In the genomic region with DNA sequence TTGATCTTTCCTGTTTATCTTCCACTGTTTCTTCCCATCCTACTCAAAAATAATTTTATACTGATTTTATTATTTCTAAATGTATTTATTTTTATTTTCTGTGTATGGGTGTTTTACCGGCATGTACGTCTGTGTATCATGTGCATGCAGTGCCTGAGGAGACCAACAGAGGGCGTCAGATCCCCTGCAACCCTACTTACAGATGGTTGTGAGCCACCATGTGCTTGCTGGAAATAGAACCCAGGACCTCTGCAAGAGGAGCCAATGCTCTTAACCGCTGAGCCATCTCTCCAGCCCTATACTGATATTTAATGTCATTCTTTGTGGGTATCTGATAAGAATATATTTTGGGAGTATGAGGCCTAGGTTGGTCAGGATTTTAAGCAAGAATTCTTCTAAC, we compare ENCODE assay signal across 11 mouse cellular contexts.
DNase-seq lines count a peak whose midpoint lies in the region; ATAC-seq and TF ChIP-seq lines count a peak whose summit lies in the region.
"Had no signal": no experiment of that assay in that cellular context is flagged by ENCODE, and none has a peak within 500 bp of the region (broad histone marks: within the 10 kb centered on the region; RNA-seq: fewer than 3 reads in every experiment).

No protein-coding gene starts in this region.

- intact Hi-C loops in heart, postnatal 36 days (cut with DNase I) = no loop called here

- no peak for DNase-seq in heart, postnatal 36 days
- DNase-seq in thymus, postnatal 0 days (ENCODE audit: low spot score) = peak; percentile 12
- DNase-seq in thymus, adult 18-20 months = no peak
- no peak for DNase-seq in brain, embryonic 14.5 days (ENCODE audit: low read depth)
- no peak for DNase-seq in midbrain, embryonic 10.5 days (ENCODE audit: low spot score)
- DNase-seq in spleen, postnatal 36 days (ENCODE audit: low spot score in 2 of 2) = no peak

- H3K27ac ChIP-seq in heart, embryonic 16.5 days (ENCODE audit: low read length) = peak overlapping the region; percentile 62
- peak overlapping the region; percentile 49 for H3K27ac ChIP-seq in stomach, embryonic 16.5 days (ENCODE audit: low read length)
- no peak overlapping the region for H3K27ac ChIP-seq in midbrain, embryonic 10.5 days (replicated peaks)
- H3K27ac ChIP-seq: limb, embryonic 13.5 days had no signal

- H3K4me1 ChIP-seq in heart, embryonic 16.5 days (ENCODE audit: control insufficient read depth, insufficient read depth, low read length) = no peaks in the 10 kb centered on the region
- no peaks in the 10 kb centered on the region for H3K4me1 ChIP-seq in stomach, embryonic 16.5 days (ENCODE audit: control insufficient read depth, insufficient read depth, low read length)
- H3K4me1 ChIP-seq in midbrain, embryonic 10.5 days = peaks cover 7% of the 10 kb centered on the region
- H3K4me1 ChIP-seq: limb, embryonic 13.5 days had no signal

- H3K9ac ChIP-seq in heart, embryonic 16.5 days (ENCODE audit: low read length) = no peak overlapping the region
- no peak overlapping the region for H3K9ac ChIP-seq in stomach, embryonic 16.5 days (ENCODE audit: low read length)
- H3K9ac ChIP-seq: limb, embryonic 13.5 days had no signal

- no peaks in the 10 kb centered on the region for H3K36me3 ChIP-seq in heart, embryonic 16.5 days (ENCODE audit: control insufficient read depth, insufficient read depth)
- no peaks in the 10 kb centered on the region for H3K36me3 ChIP-seq in stomach, embryonic 16.5 days (ENCODE audit: control insufficient read depth, insufficient read depth, low read length)
- no peaks in the 10 kb centered on the region for H3K36me3 ChIP-seq in midbrain, embryonic 10.5 days
- H3K36me3 ChIP-seq: heart, embryonic 10.5 days; limb, embryonic 13.5 days had no signal

- no peak for TF ChIP-seq POLR2A in brain, embryonic 14.5 days (IDR thresholded peaks at IDR 0.05; ENCODE audit: borderline replicate concordance, extremely low read depth, insufficient read depth, insufficient read length, poor library complexity, severe bottlenecking)

- 0 out of 2 replicates have a peak, but pooled peaks cover 2% of the 10 kb centered on the region for H3K9me3 ChIP-seq in heart, embryonic 16.5 days (replicated peaks; ENCODE audit: control insufficient read depth, low read length)
- no peaks in the 10 kb centered on the region for H3K9me3 ChIP-seq in stomach, embryonic 16.5 days (replicated peaks; ENCODE audit: control insufficient read depth, low read length)
- no peaks in the 10 kb centered on the region for H3K9me3 ChIP-seq in midbrain, embryonic 10.5 days (replicated peaks)
- H3K9me3 ChIP-seq: heart, embryonic 10.5 days; limb, embryonic 13.5 days had no signal

- 75% methylated on average over 4 of the region's 4 CpGs for WGBS in heart, embryonic 16.5 days
- 84% methylated on average over 4 of the region's 4 CpGs for WGBS in stomach, embryonic 16.5 days
- WGBS in midbrain, embryonic 10.5 days = 84% methylated on average over 4 of the region's 4 CpGs

- no peak overlapping the region for H3K4me2 ChIP-seq in heart, embryonic 16.5 days (ENCODE audit: low read depth, low read length)
- no peak overlapping the region for H3K4me2 ChIP-seq in stomach, embryonic 16.5 days (ENCODE audit: low read depth, low read length)
- H3K4me2 ChIP-seq: limb, embryonic 13.5 days had no signal

- H3K27me3 ChIP-seq in heart, embryonic 16.5 days (ENCODE audit: control insufficient read depth, insufficient read depth, low read length) = peaks cover 3% of the 10 kb centered on the region; the same call in 1 of the 2 replicates
- H3K27me3 ChIP-seq in stomach, embryonic 16.5 days (ENCODE audit: control insufficient read depth, insufficient read depth, low read length) = no peaks in the 10 kb centered on the region
- no peaks in the 10 kb centered on the region for H3K27me3 ChIP-seq in midbrain, embryonic 10.5 days (ENCODE audit: low read depth, poor library complexity, severe bottlenecking)
- H3K27me3 ChIP-seq: limb, embryonic 13.5 days had no signal

- no peak overlapping the region for H3K4me3 ChIP-seq in heart, embryonic 16.5 days (ENCODE audit: low read length)
- no peak overlapping the region for H3K4me3 ChIP-seq in stomach, embryonic 16.5 days (replicated peaks; ENCODE audit: low read length)
- no peak overlapping the region for H3K4me3 ChIP-seq in midbrain, embryonic 10.5 days
- H3K4me3 ChIP-seq: erythroblast, embryonic 14.5 days; heart, embryonic 10.5 days; limb, embryonic 13.5 days had no signal

- TF ChIP-seq CTCF in brain, embryonic 14.5 days (IDR thresholded peaks at IDR 0.05; ENCODE audit: borderline replicate concordance, extremely low read depth, insufficient read depth, insufficient read length) = peak; percentile 38; the same call in 1 of the 2 replicates

- no peak for ATAC-seq in heart, embryonic 16.5 days (replicated peaks; ENCODE audit: extremely low read depth, insufficient read depth, low FRiP score)
- no peak for ATAC-seq in stomach, embryonic 16.5 days (ENCODE audit: insufficient read depth, low FRiP score)
